Mouse (Mus musculus): Measurements from ENCODE around the gene Eloa.

DNA sequence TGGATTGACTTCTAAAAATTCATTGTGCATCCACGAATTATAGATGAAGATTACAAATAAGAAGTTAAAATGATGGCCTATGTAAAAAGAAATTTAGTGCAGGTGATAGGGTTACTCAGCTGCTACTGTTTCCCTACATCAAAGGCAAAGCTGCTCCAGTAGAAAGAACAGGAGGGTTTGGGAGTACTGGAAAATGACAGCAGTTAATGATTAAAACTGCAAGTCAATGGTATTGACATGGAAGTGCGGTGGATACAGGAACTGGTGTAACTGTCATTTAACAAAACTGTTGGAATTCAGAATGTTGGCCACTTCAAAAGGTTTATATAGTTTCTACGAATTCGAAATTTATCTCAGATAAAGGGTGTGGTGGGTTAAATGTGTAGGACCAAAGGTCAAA lies 26.4 kb downstream of the Eloa start:
- no peak for TF ChIP-seq CTCF (IDR thresholded peaks at IDR 0.05; ENCODE audit: low read depth)
- TF ChIP-seq EP300 (IDR thresholded peaks at IDR 0.05; ENCODE audit: low read depth) = no peak
